Mouse (Mus musculus) layer of hippocampus, adult 9-11 months (tissue): ENCODE results near the gene Polm.

Source experiments
- DNase-seq: peaks from one replicate; pipeline ENCODE4 v3.0.0; 2022

Polm gene

GRCm38 (mm10) chr11:5837251-5838246 lies at the start of gene Polm:
Gene Polm, minus strand, starts transcription at chr11:5838016.
- DNase-seq = peak; percentile 93

- no peak for DNase-seq
Observed at GRCm38 (mm10) chr11:5887250-5887649, 49.4 kb upstream of the Polm start.

- no peak for DNase-seq
Observed at GRCm38 (mm10) chr11:5886187-5886586, 48.4 kb upstream of the Polm start.

GRCm38 (mm10) chr11:5882518-5882917 lies 44.7 kb upstream of the Polm start:
- no peak for DNase-seq

GRCm38 (mm10) chr11:5879905-5880304 lies 42.1 kb upstream of the Polm start:
- peak; percentile 60 for DNase-seq

GRCm38 (mm10) chr11:5878661-5879060 lies 40.8 kb upstream of the Polm start:
- no peak for DNase-seq

GRCm38 (mm10) chr11:5877921-5878526 lies 40.2 kb upstream of the Polm start, which contains the start of gene Pold2:
Gene Pold2, minus strand, starts transcription at chr11:5878292.
- peak; percentile 98 for DNase-seq

- no peak for DNase-seq
Observed at GRCm38 (mm10) chr11:5877421-5877820, 39.6 kb upstream of the Polm start.

- DNase-seq = no peak
Observed at GRCm38 (mm10) chr11:5873192-5873591, 35.4 kb upstream of the Polm start.

- no peak for DNase-seq
Observed at GRCm38 (mm10) chr11:5872707-5873106, 34.9 kb upstream of the Polm start.

GRCm38 (mm10) chr11:5870069-5870468 lies 32.3 kb upstream of the Polm start:
- no peak for DNase-seq

- DNase-seq = no peak
Observed at GRCm38 (mm10) chr11:5869331-5869730, 31.5 kb upstream of the Polm start.

GRCm38 (mm10) chr11:5868324-5868723 lies 30.5 kb upstream of the Polm start:
- DNase-seq = no peak

GRCm38 (mm10) chr11:5867196-5867595 lies 29.4 kb upstream of the Polm start:
- DNase-seq = no peak

GRCm38 (mm10) chr11:5862394-5863105 lies 24.7 kb upstream of the Polm start:
- DNase-seq = no peak

GRCm38 (mm10) chr11:5861678-5862393 lies 24.0 kb upstream of the Polm start, which contains the start of gene Aebp1:
Gene Aebp1, plus strand, starts transcription at chr11:5861947.
- no peak for DNase-seq

- no peak for DNase-seq
Observed at GRCm38 (mm10) chr11:5860639-5861038, 22.8 kb upstream of the Polm start.

GRCm38 (mm10) chr11:5859883-5860550 lies 22.2 kb upstream of the Polm start:
- DNase-seq = no peak

GRCm38 (mm10) chr11:5858723-5859122 lies 20.9 kb upstream of the Polm start:
- DNase-seq = no peak

GRCm38 (mm10) chr11:5856479-5857130 lies 18.8 kb upstream of the Polm start:
- no peak for DNase-seq

- DNase-seq = peak; percentile 88
Observed at GRCm38 (mm10) chr11:5855902-5856301, 18.1 kb upstream of the Polm start.
